Mouse (Mus musculus) T-helper 1 cell (primary cell): ENCODE data around the gene Cyp1a1.

ENCODE experiments used
- in situ Hi-C: fragments of 300-600 bp; cut with MboI, MseI; formaldehyde crosslinking; loops from one replicate; pipeline ENCODE4 v1.15.1; 2025; ENCODE audit warnings: high pct_unique_total_duplicates

Cyp1a1 gene

GRCm38 (mm10) chr9:57655749-57656148, 32.0 kb upstream of the Cyp1a1 start:
- in situ Hi-C loops, result no loop called here

- in situ Hi-C loops, result no loop called here
Observed at GRCm38 (mm10) chr9:57656631-57657350, 30.9 kb upstream of the Cyp1a1 start.

GRCm38 (mm10) chr9:57657843-57658242, 29.9 kb upstream of the Cyp1a1 start:
- in situ Hi-C loops, result no loop called here

- in situ Hi-C loops, result no loop called here
Observed at GRCm38 (mm10) chr9:57658970-57659369, 28.8 kb upstream of the Cyp1a1 start.

GRCm38 (mm10) chr9:57659774-57660173, 28.0 kb upstream of the Cyp1a1 start:
- in situ Hi-C loops, result loop anchor here (10.0 kb wide), 1 partner anchor 95 kb away; no protein-coding TSS in a partner anchor

- in situ Hi-C loops, result loop anchor here (10.0 kb wide), 1 partner anchor 94 kb away; no protein-coding TSS in a partner anchor
Observed at GRCm38 (mm10) chr9:57660501-57660900, 27.2 kb upstream of the Cyp1a1 start.

GRCm38 (mm10) chr9:57661552-57661951, 26.2 kb upstream of the Cyp1a1 start:
- in situ Hi-C loops, result loop anchor here (10.0 kb wide), 1 partner anchor 93 kb away; no protein-coding TSS in a partner anchor

- in situ Hi-C loops, result loop anchor here (10.0 kb wide), 1 partner anchor 90 kb away; no protein-coding TSS in a partner anchor
Observed at GRCm38 (mm10) chr9:57664616-57665015, 23.1 kb upstream of the Cyp1a1 start.

GRCm38 (mm10) chr9:57666536-57666935, 21.2 kb upstream of the Cyp1a1 start:
- in situ Hi-C loops, result loop anchor here (10.0 kb wide), 1 partner anchor 88 kb away; no protein-coding TSS in a partner anchor

- in situ Hi-C loops, result loop anchor here (10.0 kb wide), 1 partner anchor 88 kb away; no protein-coding TSS in a partner anchor
Observed at GRCm38 (mm10) chr9:57667136-57667535, 20.6 kb upstream of the Cyp1a1 start.

GRCm38 (mm10) chr9:57667817-57668216, 19.9 kb upstream of the Cyp1a1 start:
- in situ Hi-C loops, result loop anchor here (10.0 kb wide), 1 partner anchor 87 kb away; no protein-coding TSS in a partner anchor

GRCm38 (mm10) chr9:57668277-57668676, 19.5 kb upstream of the Cyp1a1 start:
- in situ Hi-C loops, result loop anchor here (10.0 kb wide), 1 partner anchor 87 kb away; no protein-coding TSS in a partner anchor

- in situ Hi-C loops, result loop anchor here (10.0 kb wide), 1 partner anchor 85 kb away; no protein-coding TSS in a partner anchor
Observed at GRCm38 (mm10) chr9:57669566-57669965, 18.2 kb upstream of the Cyp1a1 start.

GRCm38 (mm10) chr9:57671037-57671436, 16.7 kb upstream of the Cyp1a1 start:
- in situ Hi-C loops, result no loop called here

GRCm38 (mm10) chr9:57671500-57671899, 16.2 kb upstream of the Cyp1a1 start:
- in situ Hi-C loops, result no loop called here

GRCm38 (mm10) chr9:57681411-57681810, 6.3 kb upstream of the Cyp1a1 start:
- in situ Hi-C loops, result no loop called here

- in situ Hi-C loops, result no loop called here
Observed at GRCm38 (mm10) chr9:57683520-57683919, 4.2 kb upstream of the Cyp1a1 start, which contains the start of gene Cyp1a2. Gene Cyp1a2 (minus strand): TSS chr9:57683703.

- in situ Hi-C loops, result no loop called here
Observed at GRCm38 (mm10) chr9:57686011-57686410, 1.7 kb upstream of the Cyp1a1 start.

- in situ Hi-C loops, result no loop called here
Observed at GRCm38 (mm10) chr9:57688158-57688557, 430 bp downstream of the Cyp1a1 start.

- in situ Hi-C loops, result no loop called here
Observed at GRCm38 (mm10) chr9:57688606-57689005, 878 bp downstream of the Cyp1a1 start.

GRCm38 (mm10) chr9:57694108-57694507, 6.4 kb downstream of the Cyp1a1 start:
- in situ Hi-C loops, result no loop called here

- in situ Hi-C loops, result no loop called here
Observed at GRCm38 (mm10) chr9:57696380-57697285, 8.9 kb downstream of the Cyp1a1 start.
